Mouse (Mus musculus): Measurements from ENCODE around the gene Proser1. TPM values are rescaled to one million over a fixed set of nuclear protein-coding genes. Genes with fewer than 3 reads are reported as not detected.

Gene Proser1
- polyA plus RNA-seq, 1 experiment = 6.5 TPM

GRCm38 (mm10) chr3:53486996-53487576 lies 23.6 kb downstream of the Proser1 start:
- TF ChIP-seq MYOG (IDR thresholded peaks at IDR 0.05; ENCODE audit: control insufficient read depth in 1 of 3, insufficient read depth in 1 of 3, insufficient read length in 2 of 3, low read depth in 2 of 3) = no peak
- no peak overlapping the region for H3K4me2 ChIP-seq (ENCODE audit: low read depth)
- no peak overlapping the region for H3ac ChIP-seq (ENCODE audit: control insufficient read depth, insufficient read length)
- H3K79me2 ChIP-seq (ENCODE audit: control insufficient read depth, insufficient read depth) = no peaks in the 10 kb centered on the region
- no peaks in the 10 kb centered on the region for H3K36me3 ChIP-seq (ENCODE audit: control insufficient read depth, insufficient read depth)
- H3K27me3 ChIP-seq (ENCODE audit: control insufficient read depth, insufficient read depth, insufficient read length) = no peaks in the 10 kb centered on the region
- H3K4me3 ChIP-seq = no peak overlapping the region

- no peaks in the 10 kb centered on the region for H3K79me2 ChIP-seq (ENCODE audit: control insufficient read depth, insufficient read depth)
- H3K4me3 ChIP-seq = no peak within 1 kb of the TSS
- peaks cover 7% of the 10 kb centered on the region for H3K27me3 ChIP-seq (ENCODE audit: control insufficient read depth, insufficient read depth, insufficient read length)
- no peak within 1 kb of the TSS for H3K4me2 ChIP-seq (ENCODE audit: low read depth)
- TF ChIP-seq MAX (IDR thresholded peaks at IDR 0.05; ENCODE audit: low read depth) (no peak), CEBPB (IDR thresholded peaks at IDR 0.05; ENCODE audit: insufficient read depth, poor library complexity, severe bottlenecking) (no peak), MYOG (IDR thresholded peaks at IDR 0.05; ENCODE audit: control insufficient read depth in 1 of 3, insufficient read depth in 1 of 3, insufficient read length in 2 of 3, low read depth in 2 of 3) (no peak), POLR2AphosphoS2 (IDR thresholded peaks at IDR 0.05; ENCODE audit: insufficient read length, low read depth) (no peak), USF1 (IDR thresholded peaks at IDR 0.05; ENCODE audit: low read depth) (no peak), POLR2A (IDR thresholded peaks at IDR 0.05; ENCODE audit: insufficient read length, low read depth) (no peak), SRF (IDR thresholded peaks at IDR 0.05; ENCODE audit: control insufficient read depth, insufficient read length, low read depth) (no peak), E2F4 (IDR thresholded peaks at IDR 0.05; ENCODE audit: insufficient read depth) (no peak), TCF3 (IDR thresholded peaks at IDR 0.05; ENCODE audit: insufficient read length, low read depth) (no peak), REST (IDR thresholded peaks at IDR 0.05; ENCODE audit: insufficient read depth, insufficient read length) (no peak), TCF12 (IDR thresholded peaks at IDR 0.05; ENCODE audit: insufficient read depth, poor library complexity, severe bottlenecking) (no peak), MYOD1 (IDR thresholded peaks at IDR 0.05; ENCODE audit: control insufficient read depth in 1 of 3, insufficient read length in 2 of 3, low read depth in 2 of 3) (no peak)
- no peak within 1 kb of the TSS for H3ac ChIP-seq (ENCODE audit: control insufficient read depth, insufficient read length)
- no peaks in the 10 kb centered on the region for H3K36me3 ChIP-seq (ENCODE audit: control insufficient read depth, insufficient read depth)
Observed at GRCm38 (mm10) chr3:53488353-53488752, 24.9 kb downstream of the Proser1 start, which contains the start of gene Stoml3. Gene Stoml3, plus strand, starts transcription at chr3:53488653.

GRCm38 (mm10) chr3:53498351-53498905 lies 35.0 kb downstream of the Proser1 start:
- no peak for TF ChIP-seq MYOD1 (IDR thresholded peaks at IDR 0.05; ENCODE audit: control insufficient read depth in 1 of 3, insufficient read length in 2 of 3, low read depth in 2 of 3)
- TF ChIP-seq POLR2A (IDR thresholded peaks at IDR 0.05; ENCODE audit: insufficient read length, low read depth) = no peak
- TF ChIP-seq REST (IDR thresholded peaks at IDR 0.05; ENCODE audit: insufficient read depth, insufficient read length) = no peak
- TF ChIP-seq POLR2AphosphoS2 (IDR thresholded peaks at IDR 0.05; ENCODE audit: insufficient read length, low read depth) = no peak
- no peak for TF ChIP-seq MYOG (IDR thresholded peaks at IDR 0.05; ENCODE audit: control insufficient read depth in 1 of 3, insufficient read depth in 1 of 3, insufficient read length in 2 of 3, low read depth in 2 of 3)
- TF ChIP-seq TCF12 (IDR thresholded peaks at IDR 0.05; ENCODE audit: insufficient read depth, poor library complexity, severe bottlenecking) = no peak
- no peak for TF ChIP-seq MAX (IDR thresholded peaks at IDR 0.05; ENCODE audit: low read depth)
- TF ChIP-seq E2F4 (IDR thresholded peaks at IDR 0.05; ENCODE audit: insufficient read depth) = no peak
- TF ChIP-seq TCF3 (IDR thresholded peaks at IDR 0.05; ENCODE audit: insufficient read length, low read depth) = no peak
- TF ChIP-seq USF1 (IDR thresholded peaks at IDR 0.05; ENCODE audit: low read depth) = no peak
- no peak for TF ChIP-seq CEBPB (IDR thresholded peaks at IDR 0.05; ENCODE audit: insufficient read depth, poor library complexity, severe bottlenecking)
- no peak for TF ChIP-seq SRF (IDR thresholded peaks at IDR 0.05; ENCODE audit: control insufficient read depth, insufficient read length, low read depth)
- Histone ChIP-seq H3K4me3 (no peak overlapping the region), H3K27me3 (ENCODE audit: control insufficient read depth, insufficient read depth, insufficient read length) (peaks cover 18% of the 10 kb centered on the region), H3K79me2 (ENCODE audit: control insufficient read depth, insufficient read depth) (no peaks in the 10 kb centered on the region), H3K36me3 (ENCODE audit: control insufficient read depth, insufficient read depth) (no peaks in the 10 kb centered on the region), H3ac (ENCODE audit: control insufficient read depth, insufficient read length) (no peak overlapping the region), H3K4me2 (ENCODE audit: low read depth) (no peak overlapping the region)

- H3K4me2 ChIP-seq (ENCODE audit: low read depth) = no peak overlapping the region
- TF ChIP-seq POLR2AphosphoS2 (IDR thresholded peaks at IDR 0.05; ENCODE audit: insufficient read length, low read depth) (no peak), MYOG (IDR thresholded peaks at IDR 0.05; ENCODE audit: control insufficient read depth in 1 of 3, insufficient read depth in 1 of 3, insufficient read length in 2 of 3, low read depth in 2 of 3) (no peak), POLR2A (IDR thresholded peaks at IDR 0.05; ENCODE audit: insufficient read length, low read depth) (no peak), REST (IDR thresholded peaks at IDR 0.05; ENCODE audit: insufficient read depth, insufficient read length) (no peak), MAX (IDR thresholded peaks at IDR 0.05; ENCODE audit: low read depth) (no peak), MYOD1 (IDR thresholded peaks at IDR 0.05; ENCODE audit: control insufficient read depth in 1 of 3, insufficient read length in 2 of 3, low read depth in 2 of 3) (no peak), CEBPB (IDR thresholded peaks at IDR 0.05; ENCODE audit: insufficient read depth, poor library complexity, severe bottlenecking) (no peak), USF1 (IDR thresholded peaks at IDR 0.05; ENCODE audit: low read depth) (no peak), SRF (IDR thresholded peaks at IDR 0.05; ENCODE audit: control insufficient read depth, insufficient read length, low read depth) (no peak), TCF12 (IDR thresholded peaks at IDR 0.05; ENCODE audit: insufficient read depth, poor library complexity, severe bottlenecking) (no peak), TCF3 (IDR thresholded peaks at IDR 0.05; ENCODE audit: insufficient read length, low read depth) (no peak), E2F4 (IDR thresholded peaks at IDR 0.05; ENCODE audit: insufficient read depth) (no peak)
- H3K36me3 ChIP-seq (ENCODE audit: control insufficient read depth, insufficient read depth) = no peaks in the 10 kb centered on the region
- no peak overlapping the region for H3K4me3 ChIP-seq
- H3K27me3 ChIP-seq (ENCODE audit: control insufficient read depth, insufficient read depth, insufficient read length) = peaks cover 14% of the 10 kb centered on the region
- no peaks in the 10 kb centered on the region for H3K79me2 ChIP-seq (ENCODE audit: control insufficient read depth, insufficient read depth)
- H3ac ChIP-seq (ENCODE audit: control insufficient read depth, insufficient read length) = no peak overlapping the region
Observed at GRCm38 (mm10) chr3:53502428-53502827, 39.0 kb downstream of the Proser1 start.

Data from myocyte (in vitro differentiated cells).